Mouse (Mus musculus): Measurements from ENCODE around the gene Naa35.
A peak's percentile ranks its signal among the peaks of the same experiment; 100 is the strongest.

Gene Naa35

GRCm38 (mm10) chr13:59642818-59643217, 57.8 kb downstream of the Naa35 start:
- no peak for DNase-seq

- DNase-seq, result no peak
These were observed 60.4 kb downstream of the Naa35 start for GRCm38 (mm10) chr13:59645491-59645890.

GRCm38 (mm10) chr13:59646674-59647244, 61.7 kb downstream of the Naa35 start:
- DNase-seq, result no peak

- DNase-seq, result no peak
These were observed 62.4 kb downstream of the Naa35 start for GRCm38 (mm10) chr13:59647484-59647883.

- no peak for DNase-seq
These were observed 63.5 kb downstream of the Naa35 start for GRCm38 (mm10) chr13:59648598-59648997.

- DNase-seq, result no peak
These were observed 64.7 kb downstream of the Naa35 start for GRCm38 (mm10) chr13:59649781-59650180.

- DNase-seq, result no peak
These were observed 67.6 kb downstream of the Naa35 start for GRCm38 (mm10) chr13:59652651-59653050.

GRCm38 (mm10) chr13:59653136-59653535, 68.1 kb downstream of the Naa35 start:
- no peak for DNase-seq

GRCm38 (mm10) chr13:59654465-59654864, 69.4 kb downstream of the Naa35 start:
- no peak for DNase-seq

GRCm38 (mm10) chr13:59655718-59656315, 70.8 kb downstream of the Naa35 start:
- no peak for DNase-seq

- peak; percentile 9 for DNase-seq
These were observed 71.3 kb downstream of the Naa35 start for GRCm38 (mm10) chr13:59656316-59656832.

GRCm38 (mm10) chr13:59656975-59657388, 71.9 kb downstream of the Naa35 start:
- no peak for DNase-seq

- DNase-seq, result no peak
These were observed 72.7 kb downstream of the Naa35 start for GRCm38 (mm10) chr13:59657781-59658180.

GRCm38 (mm10) chr13:59660371-59660770, 75.3 kb downstream of the Naa35 start:
- no peak for DNase-seq

GRCm38 (mm10) chr13:59661387-59661786, 76.3 kb downstream of the Naa35 start:
- DNase-seq, result no peak

- no peak for DNase-seq
These were observed 76.9 kb downstream of the Naa35 start for GRCm38 (mm10) chr13:59661966-59662365.

GRCm38 (mm10) chr13:59663939-59664712, 79.1 kb downstream of the Naa35 start:
- no peak for DNase-seq

GRCm38 (mm10) chr13:59667763-59668162, 82.7 kb downstream of the Naa35 start:
- no peak for DNase-seq

GRCm38 (mm10) chr13:59668501-59669093, 83.5 kb downstream of the Naa35 start:
- peak; percentile 18 for DNase-seq

- no peak for DNase-seq
These were observed 84.9 kb downstream of the Naa35 start for GRCm38 (mm10) chr13:59669946-59670345.

GRCm38 (mm10) chr13:59671521-59671920, 86.5 kb downstream of the Naa35 start:
- no peak for DNase-seq

GRCm38 (mm10) chr13:59672248-59672647, 87.2 kb downstream of the Naa35 start:
- DNase-seq, result peak; percentile 12

GRCm38 (mm10) chr13:59673597-59673996, 88.5 kb downstream of the Naa35 start:
- DNase-seq, result no peak

- DNase-seq, result no peak
These were observed 89.2 kb downstream of the Naa35 start for GRCm38 (mm10) chr13:59674215-59674614.
